ENCODE assay signal across 8 mouse cellular contexts in the genomic region with DNA sequence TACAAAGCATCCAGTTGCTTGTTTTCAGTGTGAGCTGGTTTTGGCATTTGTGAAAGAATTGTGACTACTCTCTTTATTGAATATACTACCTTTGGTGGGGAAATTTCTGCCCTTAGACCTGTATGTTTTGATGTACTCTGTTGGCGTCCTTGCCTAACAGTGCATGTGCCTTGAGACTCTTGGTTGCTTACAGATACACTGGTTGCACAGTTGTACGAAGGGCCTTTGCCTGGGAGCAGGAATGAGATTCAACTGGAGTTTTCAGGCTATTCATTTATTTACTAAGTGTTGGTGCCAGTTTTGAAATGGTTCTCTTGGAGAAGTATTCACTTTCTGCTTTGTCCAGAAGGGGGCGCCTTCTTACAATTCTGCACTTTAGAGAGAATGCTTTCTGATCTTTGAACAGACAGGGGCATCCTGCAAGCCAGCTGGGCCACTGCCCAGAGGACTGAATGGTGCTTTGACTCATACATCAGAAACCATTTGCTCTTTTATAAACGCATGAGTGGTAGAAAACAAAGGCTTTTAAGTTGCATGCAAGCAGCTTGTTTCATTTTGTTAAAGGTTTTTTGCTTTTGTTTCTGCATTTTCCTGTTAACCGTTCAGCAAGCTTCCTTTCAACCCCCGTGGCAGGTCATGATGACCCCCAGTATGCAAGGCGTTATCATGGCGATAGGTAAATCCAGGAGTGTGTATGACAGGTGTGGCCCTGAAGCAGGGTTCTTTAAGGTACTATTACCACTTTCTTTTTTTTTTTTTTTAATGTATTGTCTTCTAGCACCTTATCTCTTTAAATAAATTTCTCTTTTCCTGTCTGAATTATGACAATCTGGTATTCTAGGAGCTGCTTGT.
DNase-seq lines count a peak whose midpoint lies in the region.

No protein-coding gene starts in this region.

- intact Hi-C loops in left cerebral cortex, postnatal 25 days (cut with DNase I), result no loop called here

- DNase-seq in 416B (ENCODE audit: low read depth) (peak; percentile 65), R1 (ENCODE audit: low read depth, low spot score) (peak; percentile 64)
- peak; percentile 96 to 97 for DNase-seq in cerebellum, postnatal 10 days
- DNase-seq in frontal cortex, postnatal 14 days (ENCODE audit: low spot score in 2 of 2), result peak; percentile 64 to 67
- DNase-seq in hindlimb bud, embryonic 11.5 days (ENCODE audit: extremely low spot score, low read depth, low spot score), result peak; percentile 16
- DNase-seq in left cerebral cortex, postnatal 25 days (ENCODE audit: low spot score in 2 of 2), result peak; percentile 61 to 81
- peak; percentile 68 for DNase-seq in naive thymus-derived CD4-positive, alpha-beta T cell, adult 2 months (ENCODE audit: low read depth)
- DNase-seq in telencephalon, adult 2 months (ENCODE audit: low read depth, low spot score), result peak; percentile 72

Comparison
In these comparisons a context has a peak if more than half of its experiments do, and no peak if none do; other contexts are left out.
1. Peak in every context shown above with its lines: DNase-seq.
2. DNase-seq: peak in every context shown above with its lines; median percentile 96 in cerebellum, postnatal 10 days; 72 in telencephalon, adult 2 months; 71 in left cerebral cortex, postnatal 25 days; 68 in naive thymus-derived CD4-positive, alpha-beta T cell, adult 2 months; 66 in frontal cortex, postnatal 14 days; 65 in 416B; 64 in R1; 16 in hindlimb bud, embryonic 11.5 days.